Mouse (Mus musculus): ENCODE data around the gene Prl.

GRCm38 (mm10) chr13:27026614-27027013, 30.8 kb upstream of the Prl start:
- TF ChIP-seq CTCF (IDR thresholded peaks at IDR 0.05; ENCODE audit: low read depth) (no peak), EP300 (IDR thresholded peaks at IDR 0.05; ENCODE audit: low read depth) (no peak)
